Mouse (Mus musculus) brain, embryonic 14.5 days (tissue): ENCODE results near the gene Slc25a21.

ENCODE experiments used
- CTCF ChIP-seq: fragments of 200-500 bp; IDR thresholded peaks from 2 replicates; pipeline ENCODE4 v1.5.1; 2012; ENCODE audit warnings: inconsistent platforms, mild to moderate bottlenecking, moderate library complexity, borderline replicate concordance; ENCODE audit not compliant: insufficient read depth, insufficient read length; ENCODE audit errors: extremely low read depth
- POLR2A ChIP-seq: fragments of 200-500 bp; IDR thresholded peaks from 2 replicates; pipeline ENCODE4 v1.6.1; 2012; ENCODE audit warnings: mild to moderate bottlenecking, inconsistent platforms, borderline replicate concordance; ENCODE audit not compliant: poor library complexity, insufficient read depth, insufficient read length, severe bottlenecking; ENCODE audit errors: extremely low read depth

DNA sequence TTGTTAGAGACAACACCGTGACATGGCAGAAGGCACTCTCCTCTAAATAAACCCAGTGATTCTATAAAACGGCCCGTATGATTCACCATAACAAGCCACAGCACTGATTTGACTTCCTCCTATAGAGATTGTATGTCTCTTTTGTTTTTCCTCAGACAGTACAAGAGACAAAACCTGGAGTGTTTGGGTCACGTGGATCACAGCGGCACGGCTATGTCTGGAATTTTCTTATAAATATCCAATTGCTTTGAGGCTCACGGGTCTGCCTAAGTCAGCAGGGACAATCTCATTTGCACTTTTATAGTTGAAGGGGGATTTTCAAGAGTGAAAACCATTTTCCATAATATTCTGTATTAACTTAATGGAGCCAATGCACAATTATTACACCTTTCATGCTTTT lies 320.7 kb downstream of the Slc25a21 start:
- TF ChIP-seq CTCF (no peak), POLR2A (no peak)
